Mouse (Mus musculus) stomach, embryonic 14.5 days (tissue): ENCODE results near the gene Arf6. TPM values are rescaled to one million over a fixed set of nuclear protein-coding genes. Genes with fewer than 3 reads are reported as not detected.

ENCODE experiments used
- ATAC-seq: fragments of 200-750 bp; cut with Nextera tagmentation; 2 replicates; pipeline ENCODE4 v1.8.0; 2017; ENCODE audit warnings: low read depth, moderate TSS enrichment; ENCODE audit not compliant: insufficient number of reproducible peaks, insufficient read depth, low FRiP score
- H3K27ac ChIP-seq: fragments of 300-500 bp; sonication (generic); 2 replicates; pipeline ENCODE4 v1.5.1; 2014; ENCODE audit warnings: mild to moderate bottlenecking, low read length, moderate library complexity, mixed read lengths
- H3K27me3 ChIP-seq: fragments of 300-500 bp; sonication (generic); 2 replicates; pipeline ENCODE4 v1.6.1; 2014; ENCODE audit warnings: low read length, control low read depth, mixed read lengths; ENCODE audit not compliant: control insufficient read depth, insufficient read depth
- H3K36me3 ChIP-seq: fragments of 300-500 bp; sonication (generic); 2 replicates; pipeline ENCODE4 v1.6.1; 2014; ENCODE audit warnings: mild to moderate bottlenecking, control low read depth, low read length, moderate library complexity, mixed read lengths; ENCODE audit not compliant: control insufficient read depth, insufficient read depth
- H3K4me1 ChIP-seq: fragments of 300-500 bp; sonication (generic); 2 replicates; pipeline ENCODE4 v1.6.1; 2014; ENCODE audit warnings: low read length, control low read depth, mixed read lengths; ENCODE audit not compliant: control insufficient read depth, insufficient read depth
- H3K4me2 ChIP-seq: fragments of 300-500 bp; sonication (generic); replicated peaks from 2 replicates; pipeline ENCODE4 v1.6.1; 2014; ENCODE audit warnings: low read depth, low read length, control low read depth
- H3K4me3 ChIP-seq: fragments of 300-500 bp; sonication (generic); 2 replicates; pipeline ENCODE4 v1.5.1; 2014; ENCODE audit warnings: low read depth, low read length, control low read depth
- H3K9ac ChIP-seq: fragments of 300-500 bp; sonication (generic); replicated peaks from 2 replicates; pipeline ENCODE4 v1.6.1; 2014; ENCODE audit warnings: low read depth, mild to moderate bottlenecking, control low read depth, low read length, moderate library complexity, mixed read lengths
- H3K9me3 ChIP-seq: fragments of 300-500 bp; sonication (generic); 2 replicates; pipeline ENCODE4 v1.6.1; 2016; ENCODE audit warnings: low read depth, low read length, control low read depth; ENCODE audit not compliant: control insufficient read depth
- WGBS: fragments of 180-500 bp; shearing (Covaris S2); extraction: QIAGEN DNeasy Blood & Tissue Kit; methylation state at CpG from one replicate; pipeline ENCODE4 v1.1.7; 2014; 5-methylcytosine and 5-hydroxymethylcytosine counted together
- polyA plus RNA-seq: library from polyadenylated mRNA; unstranded; fragments of >200 nt; fragmentation: Nextera tagmentation; extraction: Ambion mirVana; gene quantifications from 2 replicates; pipeline ENCODE4 v1.2.1, GENCODE M21; 2014

Arf6 gene
- polyA plus RNA-seq, 1 experiment from 2014 or later: 57.1 TPM

DNA sequence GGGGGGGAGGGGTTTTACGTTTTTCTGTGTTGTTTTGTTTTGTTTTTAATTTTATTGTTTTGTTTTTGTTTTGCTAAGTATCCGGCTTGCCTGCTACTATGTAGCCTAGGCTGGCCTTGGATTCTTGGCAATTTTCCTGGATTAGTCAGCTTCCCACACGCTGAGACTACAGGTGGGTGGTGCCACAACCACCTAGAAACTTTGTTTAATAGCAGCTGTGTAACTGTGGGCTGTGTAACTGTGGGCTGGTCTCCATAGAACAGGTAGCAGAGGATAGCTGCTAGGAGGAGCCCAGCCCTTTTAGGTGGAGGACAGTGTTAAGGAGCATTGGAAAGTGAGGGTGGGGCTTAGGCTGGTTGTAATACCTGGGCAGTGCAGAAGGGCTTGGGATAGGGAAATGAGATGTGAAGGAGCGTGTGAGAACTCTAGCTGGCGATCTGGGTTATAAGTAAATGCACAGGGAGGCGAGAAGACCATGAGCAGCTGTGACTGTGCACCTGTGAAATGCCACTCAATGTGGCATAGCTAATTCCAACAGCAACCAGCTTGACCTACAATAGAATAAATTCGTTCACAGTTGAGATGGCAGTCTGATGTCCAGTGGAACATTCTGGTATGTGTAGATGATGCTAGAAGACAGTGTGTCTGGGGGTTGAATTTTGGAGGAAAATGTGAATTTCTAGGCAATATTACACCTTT lies 18.2 kb downstream of the Arf6 start:
- Histone ChIP-seq H3K36me3 (no peaks in the 10 kb centered on the region), H3K9ac (no peak overlapping the region), H3K9me3 (no peaks in the 10 kb centered on the region), H3K4me2 (no peak overlapping the region), H3K4me3 (no peak overlapping the region), H3K27ac (no peak overlapping the region), H3K4me1 (no peaks in the 10 kb centered on the region), H3K27me3 (no peaks in the 10 kb centered on the region)
- ATAC-seq: no peak
- 77% methylated on average over 7 of the region's 7 CpGs for WGBS

GRCm38 (mm10) chr12:69393076-69393475 lies 21.1 kb downstream of the Arf6 start:
- Histone ChIP-seq H3K4me3 (no peak overlapping the region), H3K36me3 (no peaks in the 10 kb centered on the region), H3K4me1 (no peaks in the 10 kb centered on the region), H3K27me3 (no peaks in the 10 kb centered on the region), H3K9me3 (no peaks in the 10 kb centered on the region), H3K27ac (no peak overlapping the region), H3K9ac (no peak overlapping the region), H3K4me2 (no peak overlapping the region)
- WGBS: 72% methylated on average over 10 of the region's 10 CpGs
- no peak for ATAC-seq

GRCm38 (mm10) chr12:69394456-69394855 lies 22.5 kb downstream of the Arf6 start:
- Histone ChIP-seq H3K9ac (no peak overlapping the region), H3K36me3 (no peaks in the 10 kb centered on the region), H3K4me1 (no peaks in the 10 kb centered on the region), H3K4me2 (no peak overlapping the region), H3K9me3 (no peaks in the 10 kb centered on the region), H3K27ac (no peak overlapping the region), H3K27me3 (no peaks in the 10 kb centered on the region), H3K4me3 (no peak overlapping the region)
- no peak for ATAC-seq
- 78% methylated on average over 6 of the region's 6 CpGs for WGBS

DNA sequence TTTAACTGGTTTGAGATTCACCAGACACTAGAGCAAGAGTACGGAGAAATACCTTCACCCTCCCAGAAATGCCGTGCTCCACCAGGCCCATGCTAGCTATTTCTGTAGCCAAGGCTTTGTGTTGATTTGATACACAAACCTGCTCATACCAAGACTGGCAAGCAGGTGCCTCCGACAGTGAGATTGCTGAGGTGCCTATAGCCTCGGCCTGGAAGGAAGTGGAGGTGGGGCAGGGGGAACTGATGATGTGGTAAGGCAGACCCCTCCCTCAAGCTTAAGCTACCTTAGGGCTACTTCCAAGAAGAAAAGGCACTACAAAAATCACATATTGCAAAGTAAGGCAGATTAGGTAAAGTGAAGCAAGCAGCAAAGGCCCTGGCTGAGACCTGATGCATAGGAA lies 28.4 kb downstream of the Arf6 start:
- H3K4me3 ChIP-seq: no peak overlapping the region
- 69% methylated on average over 4 of the region's 4 CpGs for WGBS
- no peak for ATAC-seq
- no peak overlapping the region for H3K27ac ChIP-seq
- no peak overlapping the region for H3K4me2 ChIP-seq
- no peak overlapping the region for H3K9ac ChIP-seq
- no peaks in the 10 kb centered on the region for H3K27me3 ChIP-seq
- H3K9me3 ChIP-seq: no peaks in the 10 kb centered on the region
- H3K36me3 ChIP-seq: no peaks in the 10 kb centered on the region
- H3K4me1 ChIP-seq: peaks cover 7% of the 10 kb centered on the region; the same call in 1 of the 2 replicates

- 2% methylated on average over 2 of the region's 2 CpGs for WGBS
- Histone ChIP-seq H3K4me1 (peaks cover 7% of the 10 kb centered on the region; the same call in 1 of the 2 replicates), H3K36me3 (no peaks in the 10 kb centered on the region), H3K4me2 (no peak overlapping the region), H3K27me3 (no peaks in the 10 kb centered on the region), H3K27ac (no peak overlapping the region), H3K4me3 (no peak overlapping the region), H3K9ac (no peak overlapping the region), H3K9me3 (no peaks in the 10 kb centered on the region)
- no peak for ATAC-seq
Measured at GRCm38 (mm10) chr12:69400871-69401286, 28.9 kb downstream of the Arf6 start.

- Histone ChIP-seq H3K4me2 (no peak overlapping the region), H3K9ac (no peak overlapping the region), H3K9me3 (no peaks in the 10 kb centered on the region), H3K4me3 (no peak overlapping the region), H3K27ac (no peak overlapping the region), H3K4me1 (peaks cover 7% of the 10 kb centered on the region; the same call in 1 of the 2 replicates), H3K36me3 (no peaks in the 10 kb centered on the region), H3K27me3 (no peaks in the 10 kb centered on the region)
- WGBS: 44% methylated on average over 9 of the region's 9 CpGs
- ATAC-seq: no peak
Measured at GRCm38 (mm10) chr12:69402100-69402499, 30.1 kb downstream of the Arf6 start.

DNA sequence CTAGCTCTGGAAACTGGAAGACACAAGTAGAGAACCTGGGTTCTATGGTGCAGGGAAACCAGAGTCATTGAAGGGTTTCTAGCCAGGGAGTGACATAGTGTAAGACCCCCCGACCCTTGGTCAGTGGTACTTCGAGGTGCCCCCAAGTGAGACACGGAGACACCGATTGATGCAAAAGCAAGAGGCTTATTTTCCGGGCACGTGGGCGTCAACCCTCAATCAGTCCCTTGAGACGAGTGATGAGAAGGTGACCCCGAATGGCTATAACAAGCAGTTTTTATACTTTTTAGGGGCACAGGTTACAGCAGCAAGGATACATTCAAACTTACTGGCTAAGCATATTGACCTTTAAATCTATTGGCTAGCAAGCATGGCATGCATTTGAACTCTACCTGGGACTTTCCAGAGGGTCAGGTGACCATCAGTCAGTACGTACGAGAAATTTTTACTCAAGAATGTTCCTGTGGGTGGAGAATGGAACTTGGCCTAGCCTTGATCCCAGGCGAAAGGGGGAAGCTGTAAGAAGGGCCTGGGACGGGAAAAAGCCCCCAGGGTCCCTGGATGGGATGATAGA lies 30.7 kb downstream of the Arf6 start:
- H3K4me1 ChIP-seq: peaks cover 7% of the 10 kb centered on the region; the same call in 1 of the 2 replicates
- ATAC-seq: no peak
- no peaks in the 10 kb centered on the region for H3K36me3 ChIP-seq
- H3K9ac ChIP-seq: no peak overlapping the region
- no peaks in the 10 kb centered on the region for H3K9me3 ChIP-seq
- WGBS: 88% methylated on average over 13 of the region's 13 CpGs
- H3K4me2 ChIP-seq: no peak overlapping the region
- H3K4me3 ChIP-seq: no peak overlapping the region
- H3K27me3 ChIP-seq: no peaks in the 10 kb centered on the region
- H3K27ac ChIP-seq: no peak overlapping the region

- H3K27ac ChIP-seq: no peak overlapping the region
- H3K4me3 ChIP-seq: no peak overlapping the region
- H3K36me3 ChIP-seq: no peaks in the 10 kb centered on the region
- H3K27me3 ChIP-seq: no peaks in the 10 kb centered on the region
- H3K4me1 ChIP-seq: no peaks in the 10 kb centered on the region
- no peaks in the 10 kb centered on the region for H3K9me3 ChIP-seq
- H3K4me2 ChIP-seq: no peak overlapping the region
- no peak overlapping the region for H3K9ac ChIP-seq
- WGBS: 47% methylated on average over 5 of the region's 5 CpGs
- no peak for ATAC-seq
Measured at GRCm38 (mm10) chr12:69410767-69411166, 38.8 kb downstream of the Arf6 start.
